Mouse (Mus musculus) bone marrow macrophage, adult 2 months (primary cell): ENCODE results near the gene Ern1.

Experiments used
- CTCF ChIP-seq: IDR thresholded peaks from 2 replicates; pipeline ENCODE4 v1.5.1; 2012; ENCODE audit warnings: low read depth, mild to moderate bottlenecking, low read length, moderate library complexity
- POLR2A ChIP-seq: IDR thresholded peaks from 2 replicates; pipeline ENCODE4 v1.6.1; 2012; ENCODE audit warnings: mild to moderate bottlenecking, low read depth, low read length, borderline replicate concordance

GRCm38 (mm10) chr11:106501308-106502158 lies 13.9 kb upstream of the Ern1 start:
- TF ChIP-seq POLR2A (0 out of 2 replicates have a peak, but pooled peaks have one; percentile 13), CTCF (no peak)
